Mouse (Mus musculus) liver, embryonic 15.5 days (tissue): ENCODE measurements around the gene Trove2. TPM values are rescaled to one million over a fixed set of nuclear protein-coding genes. Genes with fewer than 3 reads are reported as not detected.

Source experiments
- ATAC-seq: fragments of 200-750 bp; cut with Nextera tagmentation; 2 replicates; pipeline ENCODE4 v1.8.0; 2017; ENCODE audit warnings: moderate number of reproducible peaks, mild to moderate bottlenecking, moderate library complexity; ENCODE audit not compliant: insufficient read depth
- H3K27ac ChIP-seq: fragments of 300-500 bp; sonication (generic); replicated peaks from 2 replicates; pipeline ENCODE4 v1.5.1; 2015; ENCODE audit warnings: mild to moderate bottlenecking, inconsistent platforms
- H3K27me3 ChIP-seq: fragments of 300-500 bp; sonication (generic); 2 replicates; pipeline ENCODE4 v1.6.1; 2015; ENCODE audit warnings: mild to moderate bottlenecking, inconsistent platforms
- H3K36me3 ChIP-seq: fragments of 300-500 bp; sonication (generic); replicated peaks from 2 replicates; pipeline ENCODE4 v1.6.1; 2015; ENCODE audit warnings: moderate library complexity, mild to moderate bottlenecking, inconsistent platforms
- H3K4me1 ChIP-seq: fragments of 300-500 bp; sonication (generic); replicated peaks from 2 replicates; pipeline ENCODE4 v1.6.1; 2015; ENCODE audit warnings: inconsistent platforms
- H3K4me2 ChIP-seq: fragments of 300-500 bp; sonication (generic); 2 replicates; pipeline ENCODE4 v1.6.1; 2015; ENCODE audit warnings: moderate library complexity, mild to moderate bottlenecking, inconsistent platforms
- H3K4me3 ChIP-seq: fragments of 300-500 bp; sonication (generic); replicated peaks from 2 replicates; pipeline ENCODE4 v1.5.1; 2015; ENCODE audit warnings: mild to moderate bottlenecking, inconsistent platforms
- H3K9ac ChIP-seq: fragments of 300-500 bp; sonication (generic); 2 replicates; pipeline ENCODE4 v1.6.1; 2015; ENCODE audit warnings: moderate library complexity, mild to moderate bottlenecking, inconsistent platforms
- H3K9me3 ChIP-seq: fragments of 300-500 bp; sonication (generic); replicated peaks from 2 replicates; pipeline ENCODE4 v1.6.1; 2016; ENCODE audit warnings: inconsistent platforms
- WGBS: fragments of 180-500 bp; shearing (Covaris S2); methylation state at CpG from one replicate; pipeline ENCODE4 v1.1.7; 2015; ENCODE audit warnings: mixed read lengths; ENCODE audit not compliant: insufficient replicate concordance; 5-methylcytosine and 5-hydroxymethylcytosine counted together
- polyA plus RNA-seq: library from polyadenylated mRNA; unstranded; fragments of >200 nt; fragmentation: Nextera tagmentation; extraction: Ambion mirVana; gene quantifications from 2 replicates; pipeline ENCODE4 v1.2.1, GENCODE M21; 2015

The Trove2 gene
- polyA plus RNA-seq, 1 experiment from 2014 or later: 1.5 TPM

DNA sequence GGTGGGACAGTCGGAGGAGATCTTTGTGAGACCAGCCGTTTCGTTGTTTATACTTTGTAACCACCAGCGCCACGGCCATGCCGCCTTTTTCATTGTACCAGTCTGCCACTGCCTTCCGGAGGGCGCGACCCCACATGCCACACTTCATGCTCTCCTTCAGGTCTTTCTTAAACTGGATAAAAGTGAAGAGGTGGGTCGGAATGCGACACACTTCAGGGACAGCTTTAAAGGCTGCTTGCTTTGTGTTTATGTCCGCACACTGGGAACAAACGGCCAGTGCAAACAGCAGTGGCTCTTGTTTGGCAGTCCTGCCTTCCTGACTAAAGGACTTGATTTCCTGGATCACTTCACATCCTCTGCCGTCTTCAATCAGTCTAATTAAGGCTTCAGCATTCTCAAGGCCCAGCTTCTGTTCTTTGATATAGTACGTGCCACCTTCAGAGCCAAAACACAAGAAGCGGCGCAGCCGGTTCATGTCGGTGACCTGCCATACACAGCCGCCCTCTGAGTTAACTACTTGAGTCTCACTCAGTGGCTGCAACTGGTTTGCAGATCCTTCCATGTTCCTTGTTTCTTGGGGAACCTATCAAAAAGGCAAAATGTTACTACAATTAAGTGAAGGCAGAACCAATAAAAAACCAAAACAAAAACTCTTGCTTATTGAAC lies 6.3 kb downstream of the Trove2 start:
- 78% methylated on average over 20 of the region's 20 CpGs for WGBS
- ATAC-seq: no peak
- H3K4me3 ChIP-seq: no peak overlapping the region
- H3K9me3 ChIP-seq: no peaks in the 10 kb centered on the region
- no peak overlapping the region for H3K4me2 ChIP-seq
- H3K9ac ChIP-seq: no peak overlapping the region
- no peak overlapping the region for H3K27ac ChIP-seq
- H3K27me3 ChIP-seq: peaks cover 18% of the 10 kb centered on the region
- H3K36me3 ChIP-seq: no peaks in the 10 kb centered on the region
- no peaks in the 10 kb centered on the region for H3K4me1 ChIP-seq

GRCm38 (mm10) chr1:143766238-143766637 lies 10.6 kb downstream of the Trove2 start:
- no peaks in the 10 kb centered on the region for H3K4me1 ChIP-seq
- no peaks in the 10 kb centered on the region for H3K9me3 ChIP-seq
- no peak overlapping the region for H3K4me3 ChIP-seq
- no peak overlapping the region for H3K4me2 ChIP-seq
- H3K27me3 ChIP-seq: no peaks in the 10 kb centered on the region
- ATAC-seq: no peak
- WGBS: 80% methylated on average over 6 of the region's 6 CpGs
- H3K36me3 ChIP-seq: no peaks in the 10 kb centered on the region
- H3K27ac ChIP-seq: no peak overlapping the region
- H3K9ac ChIP-seq: no peak overlapping the region

GRCm38 (mm10) chr1:143765801-143766200 lies 11.1 kb downstream of the Trove2 start:
- H3K27ac ChIP-seq: no peak overlapping the region
- H3K4me1 ChIP-seq: no peaks in the 10 kb centered on the region
- H3K27me3 ChIP-seq: no peaks in the 10 kb centered on the region
- no peak overlapping the region for H3K9ac ChIP-seq
- no peak overlapping the region for H3K4me3 ChIP-seq
- 72% methylated on average over 4 of the region's 4 CpGs for WGBS
- H3K36me3 ChIP-seq: no peaks in the 10 kb centered on the region
- no peak overlapping the region for H3K4me2 ChIP-seq
- no peaks in the 10 kb centered on the region for H3K9me3 ChIP-seq
- ATAC-seq: no peak

DNA sequence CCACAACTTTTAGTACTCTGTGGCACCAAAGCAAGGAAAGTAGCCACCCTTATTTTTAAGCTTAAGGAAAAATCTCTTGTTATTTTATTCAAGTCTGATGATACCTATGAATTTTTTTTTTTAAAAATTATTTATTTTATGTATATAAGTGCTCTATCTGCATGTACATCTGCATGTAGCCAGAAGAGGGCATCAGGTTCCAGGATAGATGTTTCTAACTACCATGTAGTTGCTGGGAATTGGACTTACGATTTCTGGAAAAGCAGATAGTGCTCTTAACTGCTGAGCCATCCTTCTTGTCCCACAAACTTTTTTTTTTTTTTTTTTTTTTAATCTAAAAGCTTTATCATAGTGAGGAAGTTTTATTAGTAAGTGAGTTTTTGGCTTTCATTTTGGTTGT lies 12.4 kb downstream of the Trove2 start:
- H3K36me3 ChIP-seq: no peaks in the 10 kb centered on the region
- WGBS: 59% methylated on average over 1 of the region's 1 CpGs
- no peaks in the 10 kb centered on the region for H3K9me3 ChIP-seq
- H3K27ac ChIP-seq: no peak overlapping the region
- no peak overlapping the region for H3K9ac ChIP-seq
- H3K27me3 ChIP-seq: no peaks in the 10 kb centered on the region
- no peak overlapping the region for H3K4me3 ChIP-seq
- H3K4me2 ChIP-seq: no peak overlapping the region
- no peaks in the 10 kb centered on the region for H3K4me1 ChIP-seq
- ATAC-seq: no peak

DNA sequence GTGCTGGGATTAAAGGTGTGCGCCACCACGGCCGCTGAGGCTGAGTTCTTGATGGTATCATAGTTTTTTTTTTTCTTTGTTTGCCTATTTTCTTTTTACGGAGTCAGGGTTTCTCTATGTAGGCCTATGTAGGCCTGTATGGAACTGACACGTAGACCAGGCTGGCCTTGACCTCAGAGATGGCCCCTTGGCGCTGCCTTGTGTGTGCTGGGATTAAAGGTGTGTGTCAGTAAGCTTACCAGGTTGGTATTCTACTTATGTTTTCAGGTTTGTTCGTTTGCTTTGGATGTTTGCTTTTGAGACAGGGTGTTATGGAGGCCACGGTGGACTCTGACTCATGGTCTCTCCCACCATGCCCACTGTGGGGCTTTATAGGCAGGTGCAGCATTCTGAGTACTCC lies 14.7 kb downstream of the Trove2 start:
- H3K36me3 ChIP-seq: no peaks in the 10 kb centered on the region; the same call in 1 of the 2 replicates
- ATAC-seq: peak; percentile 47; the same call in 1 of the 2 replicates
- 67% methylated on average over 8 of the region's 8 CpGs for WGBS
- no peaks in the 10 kb centered on the region for H3K27me3 ChIP-seq
- H3K4me1 ChIP-seq: no peaks in the 10 kb centered on the region
- no peak overlapping the region for H3K4me2 ChIP-seq
- no peaks in the 10 kb centered on the region for H3K9me3 ChIP-seq
- H3K4me3 ChIP-seq: no peak overlapping the region
- H3K9ac ChIP-seq: no peak overlapping the region
- H3K27ac ChIP-seq: no peak overlapping the region

DNA sequence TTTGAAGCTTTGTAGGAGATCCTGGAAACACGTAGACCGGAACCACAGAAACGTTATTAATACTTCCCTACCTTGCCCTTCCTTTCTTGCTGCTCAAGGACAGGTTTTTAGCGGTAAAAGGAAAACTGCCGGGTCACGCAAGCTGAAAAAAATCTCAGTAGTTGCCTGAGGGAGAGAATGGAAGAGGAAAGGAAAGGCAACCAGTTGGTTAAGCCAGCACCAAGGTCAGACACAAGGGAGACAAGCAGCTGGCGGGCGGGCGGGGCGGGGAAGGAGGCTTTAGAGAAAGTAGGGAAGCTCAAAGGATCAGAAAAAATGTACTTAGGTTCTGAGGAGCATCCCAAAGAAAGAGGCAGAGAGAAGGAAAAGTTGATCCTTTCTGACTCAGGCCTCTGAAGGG lies 31.0 kb downstream of the Trove2 start:
- Histone ChIP-seq H3K4me3 (no peak overlapping the region), H3K4me1 (peaks cover 20% of the 10 kb centered on the region), H3K27me3 (no peaks in the 10 kb centered on the region), H3K36me3 (peaks cover 38% of the 10 kb centered on the region), H3K27ac (no peak overlapping the region), H3K9me3 (no peaks in the 10 kb centered on the region), H3K9ac (no peak overlapping the region), H3K4me2 (no peak overlapping the region)
- WGBS: 83% methylated on average over 10 of the region's 10 CpGs
- no peak for ATAC-seq

- no peak overlapping the region for H3K9ac ChIP-seq
- peaks cover 33% of the 10 kb centered on the region for H3K36me3 ChIP-seq
- no peaks in the 10 kb centered on the region for H3K27me3 ChIP-seq
- 91% methylated on average over 6 of the region's 6 CpGs for WGBS
- ATAC-seq: no peak
- H3K4me2 ChIP-seq: no peak overlapping the region
- H3K4me3 ChIP-seq: no peak overlapping the region
- no peak overlapping the region for H3K27ac ChIP-seq
- H3K4me1 ChIP-seq: peaks cover 42% of the 10 kb centered on the region
- no peaks in the 10 kb centered on the region for H3K9me3 ChIP-seq
These were observed 34.7 kb downstream of the Trove2 start for GRCm38 (mm10) chr1:143742186-143742585.

GRCm38 (mm10) chr1:143741331-143741730 lies 35.5 kb downstream of the Trove2 start:
- Histone ChIP-seq H3K9ac (no peak overlapping the region), H3K4me1 (peaks cover 42% of the 10 kb centered on the region), H3K4me2 (no peak overlapping the region), H3K4me3 (no peak overlapping the region), H3K27ac (no peak overlapping the region), H3K9me3 (no peaks in the 10 kb centered on the region), H3K27me3 (no peaks in the 10 kb centered on the region), H3K36me3 (peaks cover 27% of the 10 kb centered on the region)
- no peak for ATAC-seq
- WGBS: 45% methylated on average over 5 of the region's 5 CpGs

GRCm38 (mm10) chr1:143740581-143740980 lies 36.3 kb downstream of the Trove2 start:
- Histone ChIP-seq H3K9ac (no peak overlapping the region), H3K4me3 (peak overlapping the region; percentile 86), H3K4me2 (peak overlapping the region; percentile 86), H3K36me3 (peaks cover 19% of the 10 kb centered on the region), H3K4me1 (peaks cover 42% of the 10 kb centered on the region), H3K27me3 (no peaks in the 10 kb centered on the region), H3K9me3 (no peaks in the 10 kb centered on the region), H3K27ac (no peak overlapping the region; the same call in 1 of the 2 replicates)
- 71% methylated on average over 10 of the region's 10 CpGs for WGBS
- no peak for ATAC-seq

DNA sequence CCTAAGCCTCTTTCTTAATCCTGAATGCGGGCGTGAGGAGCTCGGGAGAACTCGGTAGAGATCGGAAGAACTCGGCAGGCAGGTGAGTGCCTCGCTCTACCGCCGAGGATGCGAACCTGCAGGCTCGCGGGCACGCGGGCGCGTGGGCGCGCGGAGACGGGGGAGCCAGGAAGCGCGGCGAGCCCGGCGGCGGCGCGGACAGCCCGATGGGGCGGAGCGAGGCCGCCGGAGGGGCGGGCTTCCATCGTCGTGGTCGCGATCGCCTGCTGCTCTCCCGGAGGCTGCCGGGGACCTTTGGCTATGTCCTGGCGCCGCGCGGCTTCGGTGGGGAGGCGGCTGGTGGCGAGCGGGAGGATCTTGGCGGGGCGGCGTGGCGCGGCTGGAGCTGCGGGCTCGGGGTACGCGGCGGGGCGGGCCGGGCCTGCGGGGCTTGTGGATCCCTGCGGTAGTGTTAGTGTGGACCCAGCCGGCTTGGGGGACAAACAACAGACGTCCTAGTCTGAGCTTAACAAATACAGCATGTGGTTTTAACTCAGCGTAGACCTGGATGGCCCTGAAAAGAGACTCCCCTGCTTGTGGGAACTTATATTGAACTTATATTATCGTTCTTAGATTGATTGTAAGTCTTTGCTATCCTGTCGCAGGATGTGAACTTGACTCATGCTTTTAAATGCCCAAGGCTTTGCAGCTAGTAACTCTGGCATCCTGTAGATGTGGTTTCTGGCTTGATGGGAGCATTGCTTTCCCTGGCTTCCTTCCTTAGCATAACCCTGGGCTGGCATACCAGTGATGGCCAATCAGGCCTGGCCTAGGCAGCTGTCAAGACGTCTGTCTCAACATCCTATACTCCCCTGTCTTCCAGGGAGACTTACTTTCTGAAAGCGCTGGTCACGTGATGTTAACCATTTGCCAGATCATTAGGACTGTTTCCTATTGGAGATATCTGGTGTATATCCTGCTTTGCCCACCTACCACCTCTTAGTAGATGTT lies 37.2 kb downstream of the Trove2 start:
- peaks cover 41% of the 10 kb centered on the region for H3K4me1 ChIP-seq
- peak overlapping the region; percentile 84 for H3K9ac ChIP-seq
- H3K27ac ChIP-seq: peak overlapping the region; percentile 89
- peaks cover 13% of the 10 kb centered on the region for H3K36me3 ChIP-seq
- H3K27me3 ChIP-seq: no peaks in the 10 kb centered on the region
- peak overlapping the region; percentile 86 for H3K4me3 ChIP-seq
- H3K4me2 ChIP-seq: peak overlapping the region; percentile 86
- ATAC-seq: peak; percentile 95
- H3K9me3 ChIP-seq: no peaks in the 10 kb centered on the region
- under 1% methylated on average over 71 of the region's 71 CpGs for WGBS

DNA sequence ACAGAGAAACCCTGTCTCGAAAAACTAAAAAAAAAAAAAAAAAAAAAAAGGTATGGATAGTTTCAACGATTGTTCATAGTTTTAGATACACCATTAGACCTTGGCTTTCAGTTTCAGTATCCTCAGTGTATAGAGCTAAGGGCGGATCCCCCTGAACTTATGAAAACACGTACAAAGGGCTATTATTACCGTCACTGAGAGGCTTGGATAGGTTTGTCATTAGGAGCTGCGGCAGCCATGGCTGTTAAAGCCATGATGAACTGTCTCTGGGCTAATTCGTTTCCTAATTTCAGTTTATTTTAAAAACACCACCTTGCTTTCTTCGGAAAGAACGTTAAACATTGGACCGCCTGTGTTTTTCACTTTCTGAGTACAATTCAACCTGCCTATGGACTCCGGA lies 38.1 kb downstream of the Trove2 start:
- Histone ChIP-seq H3K27ac (peak overlapping the region; percentile 89; the same call in 1 of the 2 replicates), H3K9me3 (no peaks in the 10 kb centered on the region), H3K4me2 (peak overlapping the region; percentile 86), H3K27me3 (no peaks in the 10 kb centered on the region), H3K9ac (peak overlapping the region; percentile 84), H3K4me3 (peak overlapping the region; percentile 86), H3K4me1 (peaks cover 33% of the 10 kb centered on the region), H3K36me3 (peaks cover 13% of the 10 kb centered on the region)
- ATAC-seq: no peak
- 16% methylated on average over 11 of the region's 11 CpGs for WGBS
